Mouse (Mus musculus) large intestine, adult 2 months (tissue): ENCODE data around the gene Ercc4. TPM values are rescaled to one million over a fixed set of nuclear protein-coding genes. Genes with fewer than 3 reads are reported as not detected.
A peak's percentile ranks its signal among the peaks of the same experiment; 100 is the strongest.

Experiments used
- DNase-seq: peaks from one replicate; pipeline ENCODE4 v3.0.0-alpha.2; 2012; ENCODE audit warnings: low read depth, low spot score
- WGBS: fragments of 180-500 bp; shearing (Covaris S2); methylation state at CpG from one replicate; pipeline ENCODE4 v1.1.7; 2018; 5-methylcytosine and 5-hydroxymethylcytosine counted together
- polyA plus RNA-seq: library from polyadenylated mRNA; depleted of rRNA; stranded (reverse); fragments of >200 nt; gene quantifications from 2 replicates; pipeline ENCODE4 v1.2.3, GENCODE M21; 2012

Ercc4 gene
- polyA plus RNA-seq, 1 experiment: 7.5 TPM

GRCm38 (mm10) chr16:13146231-13146630, 36.7 kb downstream of the Ercc4 start:
- WGBS: 86% methylated on average over 4 of the region's 4 CpGs
- no peak for DNase-seq

GRCm38 (mm10) chr16:13147810-13148555, 38.5 kb downstream of the Ercc4 start:
- 79% methylated on average over 19 of the region's 19 CpGs for WGBS
- DNase-seq: no peak

- no peak for DNase-seq
- WGBS: 86% methylated on average over 8 of the region's 8 CpGs
Measured at GRCm38 (mm10) chr16:13149950-13150349, 40.5 kb downstream of the Ercc4 start.

DNA sequence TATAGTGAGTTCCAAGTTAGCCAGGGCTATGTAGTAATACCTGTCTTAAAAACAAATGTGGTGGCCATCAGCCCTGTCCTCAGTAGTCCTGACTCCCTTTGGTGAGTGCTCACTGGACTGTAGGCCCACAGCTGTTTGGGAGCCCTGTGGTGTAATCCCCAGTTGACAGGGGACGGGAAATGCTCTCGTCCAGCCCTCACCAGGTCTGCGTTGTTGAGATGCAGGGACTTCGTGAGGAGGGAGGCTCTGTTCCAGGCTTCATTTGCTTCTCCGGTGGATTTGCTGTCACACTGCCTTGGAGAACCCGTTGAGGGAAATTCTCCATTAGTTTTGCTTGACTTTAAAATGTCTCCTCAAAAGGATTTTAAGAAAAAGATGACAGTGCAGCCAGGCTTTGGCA, 41.3 kb downstream of the Ercc4 start:
- DNase-seq: no peak
- WGBS: 90% methylated on average over 6 of the region's 6 CpGs

DNA sequence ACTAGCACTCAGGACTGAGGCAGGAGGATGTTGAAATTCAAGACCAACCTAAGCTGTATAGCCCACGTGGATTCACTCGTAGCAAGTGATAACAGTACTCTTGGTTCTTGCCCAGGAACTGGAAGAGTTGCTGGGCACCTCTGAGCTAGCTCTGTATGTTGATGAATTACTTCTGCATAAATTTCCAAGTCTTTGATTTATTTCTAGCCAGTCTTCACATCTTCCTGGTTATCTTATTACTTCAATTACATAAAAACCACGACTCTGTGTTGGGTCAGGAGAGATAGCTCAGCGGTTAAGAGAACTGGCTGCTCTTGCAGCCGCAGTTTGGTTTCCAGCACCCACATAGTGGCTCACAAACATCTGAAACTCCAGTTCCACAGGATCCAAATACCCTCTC, 43.0 kb downstream of the Ercc4 start:
- WGBS: 82% methylated on average over 5 of the region's 5 CpGs
- DNase-seq: no peak

- WGBS: 91% methylated on average over 4 of the region's 4 CpGs
- DNase-seq: no peak
Measured at GRCm38 (mm10) chr16:13153215-13153614, 43.7 kb downstream of the Ercc4 start.

DNA sequence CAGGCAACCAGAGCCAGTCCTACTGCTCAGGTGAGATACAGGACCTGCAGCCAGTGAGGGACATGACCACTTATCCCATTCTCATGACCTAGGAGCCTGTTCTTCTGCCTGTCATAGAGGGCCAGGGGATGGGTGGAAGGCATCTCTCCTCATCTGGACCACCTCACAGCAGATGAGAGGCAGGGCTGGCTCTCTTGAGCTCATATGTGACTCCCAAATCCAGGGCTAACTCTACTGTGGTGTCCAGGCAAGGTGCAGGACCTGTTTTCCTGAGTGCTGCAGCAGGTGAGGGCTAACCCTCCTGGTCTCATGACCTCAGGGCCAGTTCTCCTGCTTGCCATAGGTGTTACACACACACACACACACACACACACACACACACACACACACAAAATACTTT, 44.9 kb downstream of the Ercc4 start:
- no peak for DNase-seq

DNA sequence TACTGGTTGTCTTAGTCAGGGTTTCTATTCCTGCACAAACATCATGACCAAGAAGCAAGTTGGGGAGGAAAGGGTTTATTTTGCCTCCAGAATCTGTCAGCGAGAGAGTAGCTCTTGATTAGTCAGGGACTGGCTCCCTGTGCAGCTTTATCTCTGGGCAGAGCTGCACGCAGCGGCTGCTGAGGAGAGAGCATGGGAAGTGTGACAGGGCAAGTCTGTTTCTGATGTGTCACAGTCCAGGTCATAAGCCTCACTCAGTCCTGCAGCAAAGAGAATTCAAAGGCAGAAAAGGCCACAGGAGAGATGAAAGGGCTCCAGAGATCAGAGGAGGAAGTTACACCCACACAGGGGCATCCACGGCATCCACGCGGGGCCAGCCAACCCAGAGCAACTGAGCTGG, 47.8 kb downstream of the Ercc4 start:
- WGBS: 43% methylated on average over 6 of the region's 6 CpGs
- no peak for DNase-seq

- no peak for DNase-seq
- 53% methylated on average over 3 of the region's 3 CpGs for WGBS
Measured at GRCm38 (mm10) chr16:13158153-13158670, 48.7 kb downstream of the Ercc4 start.

- DNase-seq: no peak
- 43% methylated on average over 13 of the region's 13 CpGs for WGBS
Measured at GRCm38 (mm10) chr16:13158906-13159889, 49.7 kb downstream of the Ercc4 start.

DNA sequence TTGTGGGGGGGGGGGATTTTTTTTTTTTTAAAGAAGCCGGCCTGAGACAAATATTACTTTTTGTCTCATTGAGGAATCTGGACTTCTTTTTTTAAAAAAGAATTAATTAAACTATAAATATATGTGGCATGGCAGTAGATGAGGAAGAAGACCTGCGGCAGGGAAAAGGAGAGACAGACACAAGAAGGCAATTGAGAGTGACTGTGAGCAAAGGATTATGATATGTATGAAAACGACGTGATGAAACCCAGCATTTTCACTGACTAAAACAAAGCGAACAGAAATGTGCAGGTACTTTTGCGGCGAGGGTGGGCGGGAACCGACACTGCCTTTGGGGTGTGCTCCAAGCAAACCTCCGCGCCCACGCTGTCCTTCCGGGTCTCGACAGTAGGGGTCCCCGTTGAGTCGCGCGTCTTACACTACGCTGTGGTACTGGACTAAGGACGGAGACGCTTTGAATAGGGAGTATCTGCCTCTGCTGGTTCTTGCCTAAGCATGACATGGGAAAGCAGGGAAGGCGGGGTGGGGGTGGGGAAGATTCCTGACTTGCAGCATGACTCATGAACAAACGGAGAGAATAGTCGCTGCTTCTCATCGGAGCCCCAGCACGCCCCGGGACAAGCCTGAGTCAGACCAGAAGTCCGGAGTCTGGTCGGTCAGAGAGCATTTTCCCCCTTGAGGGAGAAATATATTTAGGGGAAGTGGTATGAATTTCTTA, 50.6 kb downstream of the Ercc4 start:
- 3% methylated on average over 29 of the region's 29 CpGs for WGBS

DNA sequence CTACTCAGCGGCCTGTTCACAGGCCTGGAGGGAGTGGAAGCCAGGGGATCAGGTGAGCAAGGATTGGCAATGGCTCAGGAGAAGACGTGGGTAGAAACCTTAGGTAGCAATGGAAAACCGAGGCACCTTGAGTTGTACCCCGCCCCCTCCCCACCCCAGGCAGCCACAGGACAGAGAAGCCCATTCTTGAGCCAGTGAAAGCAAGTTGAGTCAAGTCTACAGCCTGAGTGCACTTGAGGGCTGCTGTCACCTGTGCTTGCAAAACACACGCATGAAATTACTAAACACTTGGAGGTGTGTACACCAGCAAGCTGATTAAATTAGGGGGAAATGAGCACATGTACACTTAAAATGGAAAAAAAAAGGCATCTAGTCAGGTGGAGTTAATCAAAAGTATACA, 52.0 kb downstream of the Ercc4 start:
- WGBS: 82% methylated on average over 5 of the region's 5 CpGs
- no peak for DNase-seq

More for the DNA sequence above, 50.6 kb downstream of the Ercc4 start:
- peak; percentile 92 for DNase-seq

- WGBS: 79% methylated on average over 3 of the region's 3 CpGs
- DNase-seq: no peak
Measured at GRCm38 (mm10) chr16:13167731-13168130, 58.2 kb downstream of the Ercc4 start.

DNA sequence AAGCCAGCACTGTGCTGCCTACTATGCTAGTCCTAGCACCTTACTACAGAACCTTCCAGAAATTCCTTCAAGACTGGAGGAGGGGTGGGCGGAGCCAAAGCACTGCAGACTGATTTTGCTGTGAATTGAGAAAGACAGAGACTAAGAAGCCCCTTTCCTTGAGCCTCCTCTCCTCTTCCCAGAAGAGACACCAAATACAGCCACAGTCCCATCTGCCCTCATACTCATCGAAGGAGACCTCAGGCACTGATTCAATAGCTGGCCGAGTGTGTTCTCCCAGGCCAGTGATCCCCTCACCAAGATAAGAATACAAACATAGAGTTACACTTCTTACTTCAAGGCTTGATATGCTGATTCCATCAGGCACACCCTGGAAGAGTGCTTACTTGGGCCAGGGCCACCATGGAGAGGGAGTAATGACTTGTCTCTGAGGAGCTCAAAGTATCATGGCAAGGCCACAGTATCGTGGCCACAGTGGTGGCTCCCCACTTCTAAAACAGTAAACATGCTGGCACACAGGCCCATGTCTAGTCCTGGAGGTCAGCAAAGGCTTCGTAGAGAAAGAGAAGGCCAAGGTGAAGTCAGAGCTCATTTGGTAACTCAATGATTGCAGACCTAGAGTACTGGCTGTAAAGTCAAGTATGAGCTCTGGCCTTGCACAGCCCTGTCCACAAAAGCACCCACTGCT, 63.7 kb downstream of the Ercc4 start:
- WGBS: 89% methylated on average over 5 of the region's 5 CpGs
- DNase-seq: no peak

DNA sequence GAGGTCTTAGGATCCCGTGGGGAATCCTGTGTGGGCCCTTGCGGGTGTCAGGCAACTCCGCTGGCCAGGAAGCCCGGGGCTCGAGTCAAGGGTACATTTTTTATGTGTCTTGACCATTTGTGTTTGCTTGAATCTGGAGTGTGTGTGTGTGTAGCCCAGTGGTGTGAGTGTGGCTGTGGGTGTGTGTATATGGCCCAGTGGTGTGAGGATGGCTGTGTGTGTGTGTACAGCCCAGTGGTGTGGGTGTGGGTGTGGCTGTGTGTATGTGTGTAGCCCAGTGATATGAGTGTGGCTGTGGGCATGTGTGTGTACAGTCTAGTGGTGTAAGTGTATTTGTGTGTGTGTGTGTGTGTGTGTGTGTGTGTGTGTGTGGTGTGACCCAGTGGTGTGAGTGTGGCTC, 73.0 kb downstream of the Ercc4 start:
- 93% methylated on average over 5 of the region's 5 CpGs for WGBS
- no peak for DNase-seq

- DNase-seq: no peak
- 63% methylated on average over 4 of the region's 4 CpGs for WGBS
Measured at GRCm38 (mm10) chr16:13183182-13183742, 73.8 kb downstream of the Ercc4 start.

DNA sequence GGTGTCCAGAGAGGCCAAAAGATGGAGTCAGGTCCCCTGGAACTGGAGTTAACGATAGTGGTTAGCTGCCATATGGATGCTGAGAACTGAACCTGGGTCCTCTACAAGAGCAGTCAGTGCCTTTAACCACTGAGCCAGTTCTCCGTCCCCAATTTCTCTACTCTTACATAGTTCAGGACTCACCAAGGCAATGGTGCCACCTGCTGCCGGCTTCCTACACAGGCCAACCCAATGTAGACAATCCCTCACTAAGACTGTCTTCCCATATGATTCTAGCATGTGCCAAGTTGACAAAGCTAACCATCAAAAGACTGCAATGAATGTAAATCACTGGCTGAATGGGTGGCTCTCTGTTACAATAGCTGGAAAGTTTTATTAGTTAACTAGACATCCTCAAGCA, 74.9 kb downstream of the Ercc4 start:
- 95% methylated on average over 3 of the region's 3 CpGs for WGBS

GRCm38 (mm10) chr16:13189430-13190107, 80.1 kb downstream of the Ercc4 start:
- 29% methylated on average over 12 of the region's 12 CpGs for WGBS
- DNase-seq: no peak

More for the DNA sequence above, 74.9 kb downstream of the Ercc4 start:
- no peak for DNase-seq
